Mouse (Mus musculus) colon, adult 2 months (tissue): ENCODE results near the gene Atl2. TPM values are rescaled to one million over a fixed set of nuclear protein-coding genes. Genes with fewer than 3 reads are reported as not detected.

Experiments used
- polyA plus RNA-seq: library from polyadenylated mRNA; depleted of rRNA; stranded (reverse); fragments of >200 nt; gene quantifications from 2 replicates; pipeline ENCODE4 v1.2.3, GENCODE M21; 2012; rRNA removed

The Atl2 gene
- polyA plus RNA-seq: 12.1 and 13.5 TPM in 2 replicates

GRCm38 (mm10) chr17:79895911-79896423, at the start of gene Atl2:
Gene Atl2, minus strand, starts transcription at chr17:79896123.

Other genes with a start within 250 kb of the Atl2 start
- gene Cyp1b1, start 181.1 kb downstream of the Atl2 start, polyA plus RNA-seq: 0.41 and 0.68 TPM in 2 replicates
- gene Hnrnpll, start 166.2 kb upstream of the Atl2 start, polyA plus RNA-seq: 15.8 and 17.3 TPM in 2 replicates
- gene Galm, start 231.3 kb upstream of the Atl2 start, polyA plus RNA-seq: 18.8 and 20.2 TPM in 2 replicates